Mouse (Mus musculus): Measurements from ENCODE around the gene Jade3.
"Not testable (repeated sequence)": the region's sequence is repeated elsewhere in the genome, so short reads cannot be mapped to it uniquely, and the experiment has no call there.

Gene Jade3

GRCm38 (mm10) chrX:20425140-20425838 lies at the start of gene Jade3:
TSS of gene Jade3 (plus strand) at chrX:20425688.
- peak; percentile 81 for DNase-seq (ENCODE audit: low spot score)

DNA sequence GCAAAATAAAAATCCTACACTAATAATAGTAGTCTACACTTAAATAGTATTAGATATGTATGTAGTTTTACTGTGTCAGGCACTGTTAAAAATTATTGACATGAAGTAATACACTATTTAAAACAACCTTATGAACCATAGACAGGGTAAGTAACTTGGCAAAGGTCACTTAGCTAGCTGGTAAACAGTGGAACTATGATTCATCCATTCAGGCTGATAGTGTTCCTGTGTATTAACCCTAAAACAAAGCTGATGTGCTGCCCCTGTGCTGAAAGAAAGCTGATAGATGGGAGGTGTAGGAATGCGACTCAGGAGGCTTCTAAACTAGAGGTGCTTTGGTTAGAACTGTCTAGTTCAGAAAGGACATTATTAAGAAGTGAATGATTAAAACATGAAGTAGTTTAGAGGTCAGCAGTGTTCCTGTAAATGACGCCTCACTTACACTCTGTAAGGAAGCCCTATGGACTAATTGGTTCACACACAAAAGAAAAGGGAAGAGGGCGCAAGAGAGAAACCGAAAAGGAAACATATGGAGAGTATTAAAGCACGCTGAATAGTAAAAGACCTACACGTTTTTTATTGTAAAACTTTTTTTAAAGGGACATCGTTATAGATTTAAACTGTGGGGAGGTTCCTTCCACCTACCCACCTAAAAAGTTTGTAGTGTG lies 46.0 kb upstream of the Jade3 start:
- no peak for DNase-seq (ENCODE audit: low spot score)

GRCm38 (mm10) chrX:20382260-20382659 lies 43.2 kb upstream of the Jade3 start:
- DNase-seq (ENCODE audit: low spot score), result no peak

- no peak for DNase-seq (ENCODE audit: low spot score)
Measured at GRCm38 (mm10) chrX:20387006-20387405, 38.5 kb upstream of the Jade3 start.

GRCm38 (mm10) chrX:20391964-20392363 lies 33.5 kb upstream of the Jade3 start:
- DNase-seq (ENCODE audit: low spot score), result not testable (repeated sequence)

DNA sequence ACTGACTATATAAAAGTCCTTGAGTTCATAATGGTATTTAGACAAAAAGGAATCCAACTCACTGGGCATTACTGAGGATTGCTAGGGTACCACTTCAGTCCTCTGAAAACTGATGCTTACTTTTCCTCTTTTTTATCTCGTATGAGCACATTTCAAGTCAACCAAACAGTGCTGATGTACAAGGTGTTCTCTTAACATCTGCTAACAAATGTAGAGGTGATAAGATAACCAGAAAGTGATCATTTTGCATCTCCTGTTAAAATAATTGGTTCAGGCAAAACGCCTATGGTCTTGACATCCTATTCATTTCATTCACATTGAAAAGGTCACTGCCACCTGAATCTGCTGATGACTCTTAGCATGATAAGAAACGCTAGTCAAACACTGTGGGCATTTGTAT lies 32.5 kb upstream of the Jade3 start:
- DNase-seq (ENCODE audit: low spot score), result no peak

DNA sequence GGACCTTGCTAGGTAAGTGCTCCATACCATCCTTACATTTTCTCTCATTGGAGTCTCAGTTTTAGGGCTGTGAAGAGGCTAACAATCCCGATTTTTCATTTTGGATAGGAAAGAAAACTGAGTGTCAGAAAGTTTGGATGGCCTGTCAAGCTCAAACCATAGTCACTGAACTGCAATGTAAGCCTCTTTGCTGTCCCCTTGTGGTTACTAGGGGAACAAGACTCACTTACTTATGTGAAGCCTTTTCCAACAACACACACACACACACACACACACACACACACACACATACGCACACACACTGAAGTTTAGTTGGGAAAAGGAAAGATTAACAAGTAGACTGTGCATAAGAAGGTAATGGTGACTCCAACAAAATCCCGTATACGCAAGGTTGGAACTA lies 21.4 kb upstream of the Jade3 start:
- peak; percentile 17 for DNase-seq (ENCODE audit: low spot score)

GRCm38 (mm10) chrX:20406909-20407308 lies 18.6 kb upstream of the Jade3 start:
- no peak for DNase-seq (ENCODE audit: low spot score)

DNA sequence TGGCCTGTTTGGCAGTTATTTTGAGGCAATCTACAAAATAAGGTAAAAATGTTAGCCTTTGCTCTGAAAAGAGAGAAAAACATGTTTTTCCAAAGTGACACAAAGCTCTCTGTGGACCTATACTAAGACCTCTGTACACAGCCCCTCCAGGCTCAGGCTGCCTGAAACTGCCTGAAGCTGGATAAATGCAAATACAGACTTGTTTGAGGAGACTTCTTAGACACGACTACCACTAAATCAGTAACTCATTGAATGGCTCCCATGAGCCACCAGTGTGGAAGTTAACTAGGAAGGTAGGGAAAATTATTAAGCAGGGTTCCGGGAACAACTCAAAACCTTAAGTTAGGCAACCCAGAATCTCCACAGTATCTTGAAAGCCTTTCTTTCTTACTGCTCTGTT lies 17.8 kb upstream of the Jade3 start:
- DNase-seq (ENCODE audit: low spot score), result no peak

- no peak for DNase-seq (ENCODE audit: low spot score)
Measured at GRCm38 (mm10) chrX:20411382-20411781, 14.1 kb upstream of the Jade3 start.

DNA sequence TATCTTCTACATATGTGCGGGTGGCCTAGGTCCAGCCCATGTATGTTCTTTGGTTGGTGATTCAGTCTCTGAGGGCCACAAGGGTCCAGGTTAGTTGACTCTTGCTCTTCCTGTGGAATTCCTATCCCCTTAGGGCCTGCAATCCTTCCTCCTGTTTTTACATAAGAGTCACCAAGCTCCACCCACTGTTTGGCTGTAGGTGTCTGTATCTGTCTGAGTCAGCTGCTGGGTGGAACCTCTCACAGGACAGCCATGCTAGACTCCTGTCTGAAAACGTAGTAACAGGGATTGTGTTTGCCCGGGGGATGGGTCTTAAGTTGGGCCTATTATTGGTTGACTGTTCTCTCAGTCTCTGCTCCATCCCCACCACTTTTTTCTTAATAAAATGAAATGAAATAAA lies 13.3 kb upstream of the Jade3 start:
- DNase-seq (ENCODE audit: low spot score), result no peak

GRCm38 (mm10) chrX:20414885-20415622 lies 10.4 kb upstream of the Jade3 start:
- peak; percentile 26 for DNase-seq (ENCODE audit: low spot score)

DNA sequence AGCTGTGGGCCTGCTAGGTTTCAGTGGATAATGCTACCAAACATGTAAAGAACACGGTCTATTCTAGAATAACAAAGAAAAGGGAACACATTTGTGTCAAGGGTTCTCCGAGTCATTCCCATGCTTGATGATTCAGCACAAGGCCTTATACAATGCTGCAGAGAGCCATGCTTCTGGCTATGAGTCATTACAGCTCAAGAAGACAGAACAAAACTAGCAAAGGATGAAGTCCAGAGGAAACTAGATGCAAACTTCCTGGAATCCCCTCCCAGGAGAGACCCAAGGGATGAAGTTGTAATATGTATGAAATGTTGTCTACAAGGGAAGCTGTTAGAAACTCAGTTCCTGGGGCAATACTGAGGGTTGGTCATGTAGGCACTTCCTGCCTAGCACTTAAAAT lies 7.0 kb upstream of the Jade3 start:
- DNase-seq (ENCODE audit: low spot score), result no peak

GRCm38 (mm10) chrX:20419536-20419935 lies 6.0 kb upstream of the Jade3 start:
- DNase-seq (ENCODE audit: low spot score), result no peak

- peak; percentile 39 for DNase-seq (ENCODE audit: low spot score)
Measured at GRCm38 (mm10) chrX:20425839-20426449, 456 bp downstream of the Jade3 start.

GRCm38 (mm10) chrX:20483213-20483612 lies 57.7 kb downstream of the Jade3 start:
- DNase-seq (ENCODE audit: low spot score), result no peak

- no peak for DNase-seq (ENCODE audit: low spot score)
Measured at GRCm38 (mm10) chrX:20497682-20498081, 72.2 kb downstream of the Jade3 start.

DNA sequence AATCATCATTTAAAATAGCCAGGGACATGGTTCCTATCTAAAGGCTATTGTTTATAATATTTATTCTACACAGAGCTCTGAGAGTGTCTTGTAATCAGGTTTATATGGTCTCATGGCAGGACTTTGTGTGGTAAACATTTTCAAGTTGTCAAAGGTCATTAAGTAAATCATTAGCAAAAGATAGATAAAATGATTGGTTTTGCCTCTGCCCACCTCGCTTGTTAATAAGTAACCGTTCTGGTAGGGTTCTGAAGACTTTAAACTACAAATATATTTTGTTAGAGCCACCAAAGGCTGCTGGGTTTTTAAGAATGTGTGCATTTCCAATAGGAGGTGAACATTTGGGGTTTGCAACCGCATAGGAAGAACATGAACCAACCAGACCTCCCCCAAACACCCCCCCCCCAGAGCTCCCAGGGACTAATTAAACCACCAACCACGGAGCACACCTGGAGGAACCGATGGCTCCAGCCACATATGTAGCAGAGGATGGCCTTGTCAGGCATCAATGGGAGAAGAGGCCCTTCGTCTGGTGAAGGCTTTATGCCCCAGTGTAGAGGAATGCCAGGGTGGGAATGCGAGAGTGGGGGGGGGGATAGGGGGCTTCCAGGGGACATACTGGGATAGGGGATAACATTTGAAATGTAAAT lies 94.9 kb downstream of the Jade3 start:
- no peak for DNase-seq (ENCODE audit: low spot score)

DNA sequence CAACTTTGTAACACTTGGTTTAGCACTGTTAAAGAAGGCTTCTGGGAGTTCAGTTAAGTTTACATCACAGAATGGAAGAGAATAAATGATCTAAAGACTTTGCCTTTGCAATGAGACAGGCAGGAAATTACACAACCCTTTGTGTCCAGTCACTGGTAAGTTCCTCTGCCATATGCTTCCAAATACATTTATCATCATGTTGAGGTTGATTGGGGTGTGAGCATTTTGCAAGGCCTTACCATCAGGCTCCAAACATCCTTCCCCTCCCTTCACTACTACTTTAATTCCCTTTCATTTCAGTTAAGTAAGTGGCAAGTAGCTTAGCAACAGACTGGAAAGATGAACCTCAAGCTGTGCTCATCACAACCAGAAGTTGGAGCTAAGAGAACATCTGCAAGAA lies 96.1 kb downstream of the Jade3 start:
- DNase-seq (ENCODE audit: low spot score), result no peak

- no peak for DNase-seq (ENCODE audit: low spot score)
Measured at GRCm38 (mm10) chrX:20532621-20533020, 107.1 kb downstream of the Jade3 start.

DNA sequence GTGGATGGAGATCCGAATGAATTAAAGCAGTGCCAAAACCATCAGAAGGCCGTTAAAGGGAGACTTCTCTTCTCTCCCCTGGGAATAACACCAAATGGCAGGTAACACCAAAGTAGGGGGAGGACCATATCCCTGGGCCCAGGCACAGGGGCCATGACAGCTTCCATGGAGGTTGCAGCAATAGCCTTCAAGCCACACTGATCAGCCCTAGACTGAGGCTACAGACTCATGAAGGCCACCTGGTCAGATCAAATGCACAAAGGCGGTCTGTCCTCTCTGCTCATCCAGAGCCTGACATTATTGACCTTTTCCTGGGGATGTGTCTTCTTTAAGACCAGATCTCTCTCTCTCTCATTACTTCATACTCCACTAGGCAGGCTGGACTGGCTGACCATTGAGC lies 118.4 kb downstream of the Jade3 start:
- no peak for DNase-seq (ENCODE audit: low spot score)

DNA sequence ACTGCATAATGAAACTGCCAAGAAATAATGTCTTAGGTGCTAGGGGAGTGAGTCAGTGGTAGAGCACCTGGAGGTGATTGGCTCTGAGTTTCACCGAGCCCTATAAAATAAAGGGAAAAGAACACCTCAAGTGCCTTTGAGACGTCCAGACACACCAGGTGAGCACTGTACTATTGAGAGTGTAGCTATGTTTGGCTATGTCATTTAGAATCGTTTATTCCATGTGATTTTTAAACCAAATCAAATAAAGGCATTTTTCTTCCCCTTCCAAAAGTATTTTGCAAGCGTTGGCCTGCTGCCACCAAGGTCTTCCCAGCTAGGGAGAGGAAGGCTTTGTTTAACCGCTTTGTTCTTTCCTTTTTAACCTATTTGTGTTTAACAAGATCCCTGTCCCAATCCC lies 122.1 kb downstream of the Jade3 start:
- no peak for DNase-seq (ENCODE audit: low spot score)
